Mouse (Mus musculus) liver, postnatal 0 days (tissue): ENCODE results near the gene Snx21. TPM values are rescaled to one million over a fixed set of nuclear protein-coding genes. Genes with fewer than 3 reads are reported as not detected.

Experiments
- ATAC-seq: fragments of 200-750 bp; cut with Nextera tagmentation; 2 replicates; pipeline ENCODE4 v1.8.0; 2017; ENCODE audit warnings: mild to moderate bottlenecking, moderate library complexity
- DNase-seq: peaks from one replicate; pipeline ENCODE4 v3.0.0-alpha.2; 2016
- H3K27ac ChIP-seq: fragments of 300-500 bp; sonication (generic); 2 replicates; pipeline ENCODE4 v1.5.1; 2014; ENCODE audit warnings: antibody characterized with exemption, moderate library complexity, mild to moderate bottlenecking, low read depth
- H3K27me3 ChIP-seq: fragments of 300-500 bp; sonication (generic); 2 replicates; pipeline ENCODE4 v1.6.1; 2014; ENCODE audit warnings: low read length, control low read depth, mixed read lengths; ENCODE audit not compliant: insufficient read depth
- H3K36me3 ChIP-seq: fragments of 300-500 bp; sonication (generic); replicated peaks from 2 replicates; pipeline ENCODE4 v1.6.1; 2014; ENCODE audit warnings: mild to moderate bottlenecking, control low read depth, low read length, moderate library complexity, mixed read lengths; ENCODE audit not compliant: insufficient read depth
- H3K4me1 ChIP-seq: fragments of 300-500 bp; sonication (generic); 2 replicates; pipeline ENCODE4 v1.6.1; 2014; ENCODE audit warnings: antibody characterized with exemption, mild to moderate bottlenecking, control low read depth; ENCODE audit not compliant: insufficient read depth
- H3K4me2 ChIP-seq: fragments of 300-500 bp; sonication (generic); 2 replicates; pipeline ENCODE4 v1.6.1; 2014; ENCODE audit warnings: low read depth, mild to moderate bottlenecking, low read length, moderate library complexity, mixed read lengths
- H3K4me3 ChIP-seq: fragments of 300-500 bp; sonication (generic); 2 replicates; pipeline ENCODE4 v1.5.1; 2014; ENCODE audit warnings: low read depth, low read length
- H3K9ac ChIP-seq: fragments of 300-500 bp; sonication (generic); replicated peaks from 2 replicates; pipeline ENCODE4 v1.6.1; 2014; ENCODE audit warnings: mild to moderate bottlenecking, moderate library complexity
- H3K9me3 ChIP-seq: fragments of 300-500 bp; sonication (generic); 2 replicates; pipeline ENCODE4 v1.6.1; 2016; ENCODE audit warnings: mild to moderate bottlenecking, control low read depth, low read length, mixed read lengths
- CTCF ChIP-seq: sonication (generic); IDR thresholded peaks from 2 replicates; pipeline ENCODE4 v1.5.1; 2016; ENCODE audit warnings: antibody characterized with exemption, low read depth
- EP300 ChIP-seq: IDR thresholded peaks from 2 replicates; pipeline ENCODE4 v1.6.1; 2016; ENCODE audit warnings: antibody characterized with exemption, low read depth, mild to moderate bottlenecking
- WGBS: fragments of 180-500 bp; shearing (Covaris S2); extraction: QIAGEN DNeasy Blood & Tissue Kit; methylation state at CpG from one replicate; pipeline ENCODE4 v1.1.7; 2014; ENCODE audit not compliant: insufficient replicate concordance; 5-methylcytosine and 5-hydroxymethylcytosine counted together
- polyA plus RNA-seq: library from polyadenylated mRNA; unstranded; fragments of >200 nt; fragmentation: Nextera tagmentation; extraction: Ambion mirVana; gene quantifications from 2 replicates; pipeline ENCODE4 v1.2.1, GENCODE M21; 2015

Gene Snx21
- polyA plus RNA-seq, 1 experiment from 2014 or later: 6.1 TPM

DNA sequence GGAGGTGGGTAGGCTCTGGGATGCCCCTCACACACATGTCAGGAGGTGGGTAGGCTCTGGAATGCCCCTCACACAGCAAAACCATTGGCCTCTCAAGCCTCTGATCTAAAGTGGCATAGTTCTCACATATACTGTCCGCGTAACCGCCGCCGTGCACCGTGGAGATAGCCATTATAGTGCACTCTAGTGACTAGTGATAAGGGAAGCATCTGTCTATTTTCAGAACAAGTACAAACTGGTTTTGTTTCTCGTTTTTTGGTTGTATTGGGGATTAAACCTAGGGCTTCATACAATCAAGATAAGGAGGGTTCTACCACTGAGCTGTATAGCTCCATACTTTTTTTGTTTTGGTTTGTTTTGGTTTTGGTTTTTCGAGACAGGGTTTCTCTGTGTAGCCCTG, 30.2 kb downstream of the Snx21 start:
- DNase-seq (peak; percentile 27), ATAC-seq (peak; percentile 83)
- 62% methylated on average over 8 of the region's 8 CpGs for WGBS
- H3K27me3 ChIP-seq: no peaks in the 10 kb centered on the region
- H3K4me1 ChIP-seq: peaks cover 3% of the 10 kb centered on the region; the same call in 1 of the 2 replicates
- peak overlapping the region; percentile 67; the same call in 1 of the 2 replicates for H3K27ac ChIP-seq
- H3K4me3 ChIP-seq: no peak overlapping the region
- no peak overlapping the region for H3K9ac ChIP-seq
- peaks cover 10% of the 10 kb centered on the region for H3K36me3 ChIP-seq
- H3K4me2 ChIP-seq: peak overlapping the region; percentile 4; the same call in 1 of the 2 replicates
- H3K9me3 ChIP-seq: no peaks in the 10 kb centered on the region
- TF ChIP-seq CTCF: no peak
- TF ChIP-seq EP300: peak; percentile 69

DNA sequence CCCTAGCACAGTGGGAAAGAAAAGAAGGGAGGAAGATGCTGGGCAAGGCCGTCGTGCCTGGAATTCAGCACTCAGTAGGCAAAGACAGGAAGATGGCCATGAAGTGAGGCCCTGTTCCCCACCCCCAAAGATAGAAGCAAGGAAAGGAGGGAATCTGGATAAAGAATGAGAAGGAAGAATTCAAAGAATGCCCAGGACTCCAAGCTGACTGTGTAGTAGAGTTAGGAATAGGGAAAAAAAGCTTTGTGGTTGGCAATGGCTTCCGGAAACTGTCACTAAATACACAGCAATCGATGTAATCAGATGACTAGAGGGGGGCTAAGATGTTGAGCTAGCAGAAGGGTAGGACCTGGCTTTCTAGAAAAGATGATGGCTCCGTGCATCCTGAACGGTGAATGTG, 31.6 kb downstream of the Snx21 start:
- no peak overlapping the region for H3K27ac ChIP-seq
- WGBS: 81% methylated on average over 6 of the region's 6 CpGs
- no peak for ATAC-seq
- peaks cover 5% of the 10 kb centered on the region for H3K4me1 ChIP-seq
- no peak for TF ChIP-seq CTCF
- no peak for TF ChIP-seq EP300
- peaks cover 17% of the 10 kb centered on the region for H3K36me3 ChIP-seq
- H3K9ac ChIP-seq: no peak overlapping the region
- no peaks in the 10 kb centered on the region for H3K9me3 ChIP-seq
- no peak overlapping the region for H3K4me3 ChIP-seq
- no peak overlapping the region for H3K4me2 ChIP-seq
- no peaks in the 10 kb centered on the region for H3K27me3 ChIP-seq
- no peak for DNase-seq

DNA sequence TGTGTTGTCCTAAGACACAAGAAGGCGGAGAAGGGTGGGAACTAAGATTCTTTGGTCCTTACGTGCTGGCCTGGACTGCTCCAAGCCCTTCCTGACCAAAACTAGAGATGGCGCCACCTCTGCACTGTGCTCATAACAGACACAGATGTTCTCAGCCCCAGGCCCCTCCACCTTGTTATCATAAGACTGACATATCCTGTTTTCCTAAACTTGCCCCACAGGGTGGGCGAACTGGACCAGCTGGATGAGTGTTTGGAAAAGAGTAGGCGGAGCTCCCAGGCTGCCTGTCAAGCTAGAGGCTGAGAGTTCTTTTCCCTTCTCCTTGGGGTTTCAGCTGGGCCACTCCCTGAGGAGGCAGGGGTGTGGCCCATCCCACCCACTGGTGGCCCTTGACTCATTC, 32.1 kb downstream of the Snx21 start:
- H3K4me2 ChIP-seq: no peak overlapping the region
- no peak overlapping the region for H3K4me3 ChIP-seq
- ATAC-seq (no peak), DNase-seq (no peak)
- no peaks in the 10 kb centered on the region for H3K27me3 ChIP-seq
- no peaks in the 10 kb centered on the region for H3K9me3 ChIP-seq
- TF ChIP-seq EP300: no peak
- TF ChIP-seq CTCF: no peak
- H3K9ac ChIP-seq: no peak overlapping the region
- no peak overlapping the region for H3K27ac ChIP-seq
- H3K36me3 ChIP-seq: peaks cover 12% of the 10 kb centered on the region
- peaks cover 8% of the 10 kb centered on the region for H3K4me1 ChIP-seq
- 82% methylated on average over 5 of the region's 5 CpGs for WGBS

DNA sequence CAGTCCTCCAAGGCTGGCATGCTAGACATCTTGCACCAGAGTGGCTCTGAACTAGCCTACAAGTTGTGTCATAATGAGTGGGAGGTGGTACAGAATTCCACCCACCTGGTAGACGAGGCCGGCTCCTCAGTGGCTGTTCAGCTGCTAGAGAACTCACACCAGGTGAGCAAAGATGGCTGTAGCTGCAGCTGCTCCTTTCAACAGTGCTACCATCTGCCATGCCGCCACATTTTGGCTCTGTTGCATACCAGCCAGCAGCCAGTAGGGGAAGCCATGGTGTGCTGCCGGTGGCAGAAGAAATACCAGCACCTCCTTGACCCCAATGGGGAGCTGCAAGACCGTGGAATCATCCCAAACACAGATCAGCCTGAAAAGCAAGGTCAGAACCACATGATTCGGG, 35.4 kb downstream of the Snx21 start:
- peaks cover 14% of the 10 kb centered on the region for H3K4me1 ChIP-seq
- H3K9ac ChIP-seq: no peak overlapping the region
- DNase-seq (no peak), ATAC-seq (no peak)
- peaks cover 21% of the 10 kb centered on the region; the same call in 1 of the 2 replicates for H3K36me3 ChIP-seq
- H3K27me3 ChIP-seq: no peaks in the 10 kb centered on the region
- H3K9me3 ChIP-seq: no peaks in the 10 kb centered on the region
- TF ChIP-seq EP300 (no peak), CTCF (no peak)
- no peak overlapping the region for H3K27ac ChIP-seq
- 83% methylated on average over 6 of the region's 6 CpGs for WGBS
- H3K4me3 ChIP-seq: no peak overlapping the region
- H3K4me2 ChIP-seq: no peak overlapping the region

DNA sequence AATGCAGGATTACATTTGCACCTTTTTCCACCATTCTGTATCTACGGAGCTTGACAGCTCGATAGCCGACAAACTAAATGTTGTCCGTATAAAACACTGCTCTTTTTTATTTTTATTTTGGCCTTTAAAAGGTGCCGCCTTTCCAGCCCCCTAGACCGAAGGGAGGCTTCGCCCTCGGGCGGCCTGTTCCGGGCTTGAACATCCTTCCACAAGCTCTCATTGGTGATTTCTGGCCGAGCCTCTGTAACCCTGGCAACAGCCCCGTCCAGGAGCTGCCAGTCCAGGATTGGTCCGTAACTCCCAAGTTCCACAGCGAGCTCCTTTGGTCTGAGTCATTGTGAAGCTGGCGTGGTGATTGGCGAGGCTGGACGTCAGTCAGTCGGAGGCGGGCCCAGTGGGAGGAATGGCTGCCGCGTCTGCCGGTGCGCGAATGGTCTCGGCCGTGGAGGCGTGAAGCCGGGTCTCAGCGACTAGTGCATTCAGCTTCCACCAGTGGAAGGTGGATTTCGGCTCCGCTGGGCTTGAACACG, 37.1 kb downstream of the Snx21 start, which contains the start of gene Zswim1:
Gene Zswim1, plus strand, starts transcription at position 51 of the 530 bp plus-strand sequence.
- 1% methylated on average over 32 of the region's 32 CpGs for WGBS
- peaks cover 13% of the 10 kb centered on the region for H3K4me1 ChIP-seq
- H3K9ac ChIP-seq: peak within 1 kb of the TSS; percentile 74
- peak within 1 kb of the TSS; percentile 75 for H3K4me3 ChIP-seq
- peak within 1 kb of the TSS; percentile 91 for H3K4me2 ChIP-seq
- H3K36me3 ChIP-seq: peaks cover 27% of the 10 kb centered on the region; the same call in 1 of the 2 replicates
- peak within 1 kb of the TSS; percentile 84 for H3K27ac ChIP-seq
- peak; percentile 100 for ATAC-seq
- TF ChIP-seq EP300: no peak
- TF ChIP-seq CTCF: 0 out of 2 replicates have a peak, but pooled peaks have one; percentile 6
- DNase-seq: peak; percentile 99
- no peaks in the 10 kb centered on the region for H3K27me3 ChIP-seq
- no peaks in the 10 kb centered on the region for H3K9me3 ChIP-seq

DNA sequence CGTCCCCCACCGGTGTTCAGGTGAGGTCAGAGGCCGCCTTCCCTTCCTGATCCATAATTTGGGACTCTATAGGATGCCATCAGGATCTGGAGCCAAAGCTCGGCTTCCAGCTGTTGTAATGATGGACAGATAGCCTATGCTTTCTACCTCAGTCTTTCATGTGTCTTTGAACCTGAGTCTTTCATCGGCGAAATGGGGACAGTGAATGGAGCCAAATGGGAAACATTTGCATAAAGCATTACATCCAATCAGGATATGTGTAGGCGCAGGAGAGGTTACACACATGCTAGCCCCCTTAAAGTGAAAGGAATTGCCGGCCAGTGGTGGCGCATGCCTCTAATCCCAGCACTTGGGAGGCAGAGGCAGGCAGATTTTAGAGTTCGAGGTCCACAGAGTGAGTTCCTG, 37.6 kb downstream of the Snx21 start:
- peak overlapping the region; percentile 75 for H3K4me3 ChIP-seq
- peak; percentile 71 for ATAC-seq
- no peaks in the 10 kb centered on the region for H3K27me3 ChIP-seq
- 1% methylated on average over 10 of the region's 10 CpGs for WGBS
- no peaks in the 10 kb centered on the region for H3K9me3 ChIP-seq
- H3K36me3 ChIP-seq: peaks cover 29% of the 10 kb centered on the region; the same call in 1 of the 2 replicates
- peak overlapping the region; percentile 74 for H3K9ac ChIP-seq
- peak overlapping the region; percentile 84 for H3K27ac ChIP-seq
- TF ChIP-seq CTCF: 0 out of 2 replicates have a peak, but pooled peaks have one; percentile 21
- TF ChIP-seq EP300: no peak
- H3K4me1 ChIP-seq: peaks cover 12% of the 10 kb centered on the region
- DNase-seq: peak; percentile 49
- H3K4me2 ChIP-seq: peak overlapping the region; percentile 91
